In the genomic region with DNA sequence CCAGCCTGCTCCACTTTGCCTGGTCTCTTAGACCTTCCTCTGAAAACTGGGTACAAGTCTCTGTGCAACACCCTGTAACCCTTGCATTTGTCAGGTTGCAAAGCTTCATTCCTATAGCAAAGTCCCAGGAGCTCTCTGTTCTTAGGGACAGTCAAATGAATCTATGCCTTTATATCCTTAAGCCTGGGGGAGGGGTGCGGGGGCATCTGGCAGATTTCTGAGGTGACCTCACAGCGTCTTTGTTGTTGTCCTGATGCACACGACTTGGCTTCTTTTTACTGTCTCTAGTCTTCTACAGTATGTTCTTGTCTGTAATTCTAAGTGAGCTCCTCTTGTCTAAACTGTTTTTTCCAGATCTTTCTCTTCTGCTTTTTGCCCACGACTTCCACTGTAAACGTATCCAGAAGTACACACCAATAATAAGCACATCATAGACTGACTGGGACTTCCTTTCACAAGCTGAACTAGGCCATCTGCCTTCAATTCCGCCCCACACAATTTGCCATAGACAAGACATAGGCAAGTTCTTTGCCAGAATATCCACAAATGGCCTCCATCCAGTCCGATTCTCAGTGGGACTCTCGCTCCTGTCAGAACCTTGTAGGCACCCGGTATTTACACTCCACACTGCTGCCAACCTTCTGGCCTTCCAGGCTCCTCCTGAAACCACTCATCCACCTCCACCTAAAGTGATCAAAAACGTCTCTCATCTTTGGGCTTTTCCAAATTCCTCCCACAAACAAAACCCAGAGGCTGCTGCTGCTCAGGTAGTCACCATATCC, we compare ENCODE assay signal across 19 mouse cellular contexts. TPM values are rescaled to one million over a fixed set of nuclear protein-coding genes. Genes with fewer than 3 reads are reported as not detected.
DNase-seq lines count a peak whose midpoint lies in the region; ATAC-seq and TF ChIP-seq lines count a peak whose summit lies in the region.
"Had no signal": no experiment of that assay in that cellular context is flagged by ENCODE, and none has a peak within 500 bp of the region (broad histone marks: within the 10 kb centered on the region; RNA-seq: fewer than 3 reads in every experiment).

No protein-coding gene starts in this region.

- H3K27me3 ChIP-seq in hindbrain, postnatal 0 days (ENCODE audit: insufficient read depth, low read length), result no peaks in the 10 kb centered on the region
- H3K27me3 ChIP-seq in hindbrain, embryonic 12.5 days, result no peaks in the 10 kb centered on the region
- H3K27me3 ChIP-seq: Patski had no signal

- H3K9ac ChIP-seq in hindbrain, postnatal 0 days (replicated peaks; ENCODE audit: low read length), result no peak overlapping the region
- H3K9ac ChIP-seq in hindbrain, embryonic 12.5 days, result no peak overlapping the region
- H3K9ac ChIP-seq: forebrain, postnatal 0 days had no signal

- H3K36me3 ChIP-seq in hindbrain, postnatal 0 days (ENCODE audit: insufficient read depth, low read length), result no peaks in the 10 kb centered on the region
- H3K36me3 ChIP-seq in hindbrain, embryonic 12.5 days, result 0 out of 2 replicates have a peak, but pooled peaks cover 3% of the 10 kb centered on the region

- ATAC-seq in hindbrain, postnatal 0 days, result no peak
- no peak for ATAC-seq in hindbrain, embryonic 12.5 days (ENCODE audit: low FRiP score)
- ATAC-seq: CD4-positive, CD25-positive, alpha-beta regulatory T cell, adult 4 months; forebrain, postnatal 0 days; hindbrain, embryonic 16.5 days; intestine, postnatal 0 days; midbrain, embryonic 16.5 days; Patski had no signal

- peaks cover 7% of the 10 kb centered on the region; the same call in 1 of the 2 replicates for H3K4me1 ChIP-seq in hindbrain, postnatal 0 days (ENCODE audit: insufficient read depth, low read length)
- peaks cover 16% of the 10 kb centered on the region for H3K4me1 ChIP-seq in hindbrain, embryonic 12.5 days

- peak overlapping the region; percentile 45 for H3K27ac ChIP-seq in hindbrain, postnatal 0 days
- H3K27ac ChIP-seq in hindbrain, embryonic 12.5 days, result no peak overlapping the region
- H3K27ac ChIP-seq: macrophage; stomach, postnatal 0 days had no signal

- H3K4me2 ChIP-seq in hindbrain, postnatal 0 days (ENCODE audit: low read depth, low read length), result no peak overlapping the region
- no peak overlapping the region for H3K4me2 ChIP-seq in hindbrain, embryonic 12.5 days (replicated peaks)

- H3K4me3 ChIP-seq in hindbrain, postnatal 0 days (ENCODE audit: low read length), result no peak overlapping the region
- no peak overlapping the region for H3K4me3 ChIP-seq in hindbrain, embryonic 12.5 days

- DNase-seq in hindbrain, postnatal 0 days (ENCODE audit: low spot score), result peak; percentile 36
- DNase-seq in brain, adult 2 months (ENCODE audit: low read depth, low spot score), result peak; percentile 97
- peak; percentile 67 for DNase-seq in cerebellum, adult 8-10 months
- DNase-seq in cerebellum, postnatal 36 days, result peak; percentile 74 to 79
- DNase-seq in layer of hippocampus, adult 9-11 months, result no peak
- DNase-seq in retina, postnatal 1 day, result no peak
- DNase-seq: adrenal gland, postnatal 36 days; forebrain, postnatal 0 days; heart, postnatal 36 days; kidney, postnatal 25 days; thymus, adult 2 months had no signal

- WGBS in hindbrain, postnatal 0 days, result 73% methylated on average over 10 of the region's 10 CpGs
- WGBS in hindbrain, embryonic 12.5 days, result 89% methylated on average over 10 of the region's 10 CpGs

- no peaks in the 10 kb centered on the region for H3K9me3 ChIP-seq in hindbrain, postnatal 0 days (ENCODE audit: low read length)
- H3K9me3 ChIP-seq in hindbrain, embryonic 12.5 days (replicated peaks), result no peaks in the 10 kb centered on the region

- TF ChIP-seq CTCF in hindbrain, postnatal 0 days (IDR thresholded peaks at IDR 0.05; ENCODE audit: low read depth), result no peak

RNA-seq across cellular contexts. Expression of gene Pknox1, which starts 12.1 kb away (rescaled TPM):
- 31.2 and 36.7 TPM in 2 replicates for total RNA-seq in hindbrain, postnatal 0 days (2014; rRNA removed)
- 25.0 and 25.1 TPM in 2 replicates for polyA plus RNA-seq in hindbrain, postnatal 0 days (2015; fragmentation: Nextera tagmentation; extraction: Ambion mirVana)
- polyA plus RNA-seq in hindbrain, embryonic 12.5 days (2016; fragmentation: Nextera tagmentation; extraction: Ambion mirVana), result 39.8 and 40.2 TPM in 2 replicates

RNA-seq across cellular contexts. Expression of gene Ndufv3, which starts 56.7 kb away (rescaled TPM):
- 226 and 267 TPM in 2 replicates for total RNA-seq in hindbrain, postnatal 0 days (2014; rRNA removed)
- polyA plus RNA-seq in hindbrain, postnatal 0 days (2015; fragmentation: Nextera tagmentation; extraction: Ambion mirVana), result 562 and 575 TPM in 2 replicates
- polyA plus RNA-seq in hindbrain, embryonic 12.5 days (2016; fragmentation: Nextera tagmentation; extraction: Ambion mirVana), result 230 and 273 TPM in 2 replicates

RNA-seq across cellular contexts. Expression of gene Wdr4, which starts 56.8 kb away (rescaled TPM):
- 50.9 and 56.5 TPM in 2 replicates for total RNA-seq in hindbrain, postnatal 0 days (2014; rRNA removed)
- polyA plus RNA-seq in hindbrain, postnatal 0 days (2015; fragmentation: Nextera tagmentation; extraction: Ambion mirVana), result 26.3 and 26.8 TPM in 2 replicates
- 36.2 and 39.0 TPM in 2 replicates for polyA plus RNA-seq in hindbrain, embryonic 12.5 days (2016; fragmentation: Nextera tagmentation; extraction: Ambion mirVana)

Comparison
In these comparisons a context has a peak if more than half of its experiments do, and no peak if none do; other contexts are left out.
1. DNase-seq: peak in hindbrain, postnatal 0 days (single experiment), brain, adult 2 months (single experiment), cerebellum, adult 8-10 months (single experiment) and cerebellum, postnatal 36 days (2 of 2); none in layer of hippocampus, adult 9-11 months (single experiment) and retina, postnatal 1 day (single experiment).